Mouse (Mus musculus) heart, embryonic 12.5 days (tissue): ENCODE measurements around the gene Fam196b. TPM values are rescaled to one million over a fixed set of nuclear protein-coding genes. Genes with fewer than 3 reads are reported as not detected.

Experiments
- ATAC-seq: fragments of 200-750 bp; cut with Nextera tagmentation; 2 replicates; pipeline ENCODE4 v1.8.0; 2017; ENCODE audit warnings: moderate TSS enrichment, moderate library complexity; ENCODE audit not compliant: insufficient number of reproducible peaks, low FRiP score
- H3K27ac ChIP-seq: fragments of 300-500 bp; sonication (generic); 2 replicates; pipeline ENCODE4 v1.5.1; 2016; ENCODE audit warnings: mild to moderate bottlenecking, moderate library complexity; ENCODE audit not compliant: poor library complexity, severe bottlenecking
- H3K27me3 ChIP-seq: fragments of 300-500 bp; sonication (generic); replicated peaks from 2 replicates; pipeline ENCODE4 v1.6.1; 2016; ENCODE audit warnings: mild to moderate bottlenecking, moderate library complexity
- H3K36me3 ChIP-seq: fragments of 300-500 bp; sonication (generic); 2 replicates; pipeline ENCODE4 v1.6.1; 2016; ENCODE audit warnings: mild to moderate bottlenecking, moderate library complexity
- H3K4me1 ChIP-seq: fragments of 300-500 bp; sonication (generic); replicated peaks from 2 replicates; pipeline ENCODE4 v1.6.1; 2016; ENCODE audit warnings: mild to moderate bottlenecking
- H3K4me2 ChIP-seq: fragments of 300-500 bp; sonication (generic); 2 replicates; pipeline ENCODE4 v1.6.1; 2016; ENCODE audit warnings: mild to moderate bottlenecking, moderate library complexity
- H3K4me3 ChIP-seq: fragments of 300-500 bp; sonication (generic); 2 replicates; pipeline ENCODE4 v1.5.1; 2016; ENCODE audit warnings: mild to moderate bottlenecking
- H3K9ac ChIP-seq: fragments of 300-500 bp; sonication (generic); 2 replicates; pipeline ENCODE4 v1.6.1; 2016; ENCODE audit warnings: mild to moderate bottlenecking, moderate library complexity
- H3K9me3 ChIP-seq: fragments of 300-500 bp; sonication (generic); replicated peaks from 2 replicates; pipeline ENCODE4 v1.6.1; 2016; ENCODE audit warnings: mild to moderate bottlenecking, moderate library complexity
- WGBS: fragments of 180-500 bp; shearing (Covaris S2); methylation state at CpG from one replicate; pipeline ENCODE4 v1.1.7; 2016; 5-methylcytosine and 5-hydroxymethylcytosine counted together
- polyA plus RNA-seq: library from polyadenylated mRNA; unstranded; fragments of >200 nt; fragmentation: Nextera tagmentation; extraction: Ambion mirVana; gene quantifications from 2 replicates; pipeline ENCODE4 v1.2.1, GENCODE M21; 2016

The Fam196b gene
- polyA plus RNA-seq, 1 experiment from 2014 or later = 0.61 TPM

DNA sequence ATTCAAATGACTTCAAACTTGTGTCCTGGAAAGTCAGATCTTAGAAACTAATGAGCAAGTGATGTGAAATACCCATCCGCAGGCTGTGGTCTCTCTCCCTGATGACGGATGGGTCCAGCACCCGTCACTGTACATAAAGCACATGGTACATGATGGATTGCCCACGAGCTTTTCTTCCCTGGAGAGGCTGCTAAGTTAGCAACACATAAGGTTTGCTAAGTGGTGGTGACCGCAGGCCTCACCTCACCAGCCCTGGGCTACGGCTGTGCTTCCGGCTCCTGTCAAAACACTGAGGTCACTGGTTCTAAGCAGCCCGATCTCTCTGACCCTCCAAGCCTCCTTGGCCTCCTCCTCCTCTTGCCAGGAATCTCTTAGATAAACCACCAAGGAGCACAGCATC lies 91.7 kb downstream of the Fam196b start:
- no peaks in the 10 kb centered on the region for H3K27me3 ChIP-seq
- no peak for ATAC-seq
- no peaks in the 10 kb centered on the region for H3K36me3 ChIP-seq
- H3K9ac ChIP-seq = no peak overlapping the region
- H3K27ac ChIP-seq = no peak overlapping the region
- WGBS = 68% methylated on average over 8 of the region's 8 CpGs
- H3K4me3 ChIP-seq = no peak overlapping the region
- H3K4me2 ChIP-seq = no peak overlapping the region
- no peaks in the 10 kb centered on the region for H3K9me3 ChIP-seq
- 0 out of 2 replicates have a peak, but pooled peaks cover 8% of the 10 kb centered on the region for H3K4me1 ChIP-seq

DNA sequence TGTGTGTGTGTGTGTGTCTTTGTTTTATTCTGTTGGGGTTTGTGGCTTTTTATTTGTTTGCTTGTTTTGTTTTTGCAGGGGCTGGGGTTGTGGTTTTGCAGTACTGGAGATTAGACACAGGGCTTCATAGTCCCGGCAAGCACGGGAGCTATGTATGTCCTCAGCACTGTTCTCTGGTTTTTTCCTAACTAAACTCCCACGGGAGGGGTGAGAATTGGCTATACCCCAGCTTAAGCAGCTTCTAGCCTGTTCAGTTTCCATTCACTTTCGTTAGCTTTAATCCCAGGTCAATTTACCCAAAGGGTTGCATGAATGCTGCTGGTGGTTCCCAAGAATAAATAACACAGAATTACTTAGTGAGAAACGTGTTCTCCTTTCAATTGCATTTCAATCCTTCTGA lies 92.2 kb downstream of the Fam196b start:
- H3K27ac ChIP-seq = no peak overlapping the region
- ATAC-seq = no peak
- H3K27me3 ChIP-seq = no peaks in the 10 kb centered on the region
- 0 out of 2 replicates have a peak, but pooled peaks cover 8% of the 10 kb centered on the region for H3K4me1 ChIP-seq
- no peak overlapping the region for H3K9ac ChIP-seq
- WGBS = 41% methylated on average over 5 of the region's 5 CpGs
- H3K4me2 ChIP-seq = no peak overlapping the region
- H3K36me3 ChIP-seq = no peaks in the 10 kb centered on the region
- H3K9me3 ChIP-seq = no peaks in the 10 kb centered on the region
- H3K4me3 ChIP-seq = no peak overlapping the region

DNA sequence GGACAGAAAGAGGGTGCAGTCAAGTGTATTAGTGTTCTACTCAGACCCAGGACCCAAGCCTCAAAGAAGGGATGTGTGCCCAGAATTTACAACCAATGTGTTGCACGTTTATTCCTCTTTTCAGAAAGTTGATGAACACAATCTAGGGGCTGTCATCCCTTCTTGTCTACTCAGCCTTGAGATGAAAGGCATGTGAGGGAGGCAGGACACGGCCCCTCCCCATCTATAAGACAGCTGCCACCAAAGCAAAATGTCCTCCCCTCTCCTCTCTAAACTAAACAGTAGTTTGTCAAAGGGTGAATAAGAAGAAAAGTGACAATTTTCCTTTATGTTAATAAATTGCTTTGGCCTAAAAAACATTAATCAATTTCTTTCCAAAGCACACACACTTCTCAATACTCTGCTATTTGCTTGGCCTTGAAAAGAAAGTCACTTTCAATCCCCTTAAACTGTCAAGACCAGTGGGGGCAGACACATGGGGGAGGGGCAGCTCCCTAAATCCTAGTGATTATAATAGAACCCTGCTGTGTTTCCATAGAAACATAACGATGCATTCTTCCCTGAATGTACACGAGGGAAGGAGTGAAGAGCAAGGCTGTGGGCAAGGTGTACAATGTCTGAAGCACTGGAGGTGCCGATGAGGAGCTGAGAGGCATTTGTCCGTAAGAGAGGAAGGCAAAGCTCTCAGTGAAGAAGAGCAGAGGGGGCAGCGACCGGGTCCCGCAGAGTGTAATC lies 101.4 kb downstream of the Fam196b start:
- Histone ChIP-seq H3K27ac (no peak overlapping the region), H3K36me3 (no peaks in the 10 kb centered on the region), H3K4me2 (no peak overlapping the region), H3K27me3 (no peaks in the 10 kb centered on the region), H3K9ac (no peak overlapping the region), H3K9me3 (0 out of 2 replicates have a peak, but pooled peaks cover 2% of the 10 kb centered on the region), H3K4me1 (no peaks in the 10 kb centered on the region), H3K4me3 (no peak overlapping the region)
- 61% methylated on average over 9 of the region's 9 CpGs for WGBS
- no peak for ATAC-seq

DNA sequence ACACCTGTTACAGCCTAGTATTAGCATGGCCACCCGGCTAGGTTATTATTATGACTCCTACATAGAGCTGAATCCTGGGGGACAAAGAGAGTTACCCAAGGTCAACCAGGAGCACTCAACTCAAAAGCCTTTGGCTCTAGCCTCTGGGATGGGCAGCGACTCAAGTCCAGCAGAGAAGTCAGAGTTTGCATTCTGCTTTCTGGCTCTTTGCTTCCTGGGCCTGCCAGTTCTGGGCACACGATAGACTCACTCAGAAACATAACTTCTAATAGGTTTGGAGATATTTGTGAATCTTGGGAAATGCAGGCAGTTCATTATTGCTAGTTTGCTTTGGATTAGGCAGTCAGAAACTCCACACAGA lies 102.0 kb downstream of the Fam196b start:
- Histone ChIP-seq H3K4me1 (no peaks in the 10 kb centered on the region), H3K27me3 (no peaks in the 10 kb centered on the region), H3K4me2 (no peak overlapping the region), H3K4me3 (no peak overlapping the region), H3K9me3 (0 out of 2 replicates have a peak, but pooled peaks cover 2% of the 10 kb centered on the region), H3K27ac (no peak overlapping the region), H3K36me3 (no peaks in the 10 kb centered on the region), H3K9ac (no peak overlapping the region)
- 67% methylated on average over 3 of the region's 3 CpGs for WGBS
- no peak for ATAC-seq

DNA sequence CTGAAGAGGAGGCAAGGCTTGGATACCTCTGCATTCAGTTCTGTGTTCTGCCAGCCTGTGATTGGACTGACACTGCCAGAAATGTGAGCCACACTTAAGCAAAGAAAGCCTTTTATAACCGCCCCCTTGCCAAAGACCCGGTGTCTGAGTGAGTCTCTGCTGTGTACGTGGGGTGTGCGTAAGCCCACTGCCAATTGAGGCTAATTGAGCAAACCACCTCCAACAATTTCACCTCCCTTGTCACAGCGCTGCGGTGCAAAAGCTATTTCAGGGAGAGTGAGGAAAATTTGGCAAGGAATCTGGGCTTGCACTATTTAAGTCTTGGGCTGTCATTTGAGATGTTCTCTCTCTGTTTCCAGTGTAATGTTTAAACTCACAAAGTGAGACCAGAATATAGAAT lies 106.4 kb downstream of the Fam196b start:
- Histone ChIP-seq H3K9me3 (no peaks in the 10 kb centered on the region), H3K27me3 (no peaks in the 10 kb centered on the region), H3K36me3 (no peaks in the 10 kb centered on the region), H3K9ac (no peak overlapping the region), H3K4me3 (no peak overlapping the region), H3K4me2 (no peak overlapping the region), H3K27ac (no peak overlapping the region), H3K4me1 (no peaks in the 10 kb centered on the region)
- 79% methylated on average over 6 of the region's 6 CpGs for WGBS
- ATAC-seq = no peak

DNA sequence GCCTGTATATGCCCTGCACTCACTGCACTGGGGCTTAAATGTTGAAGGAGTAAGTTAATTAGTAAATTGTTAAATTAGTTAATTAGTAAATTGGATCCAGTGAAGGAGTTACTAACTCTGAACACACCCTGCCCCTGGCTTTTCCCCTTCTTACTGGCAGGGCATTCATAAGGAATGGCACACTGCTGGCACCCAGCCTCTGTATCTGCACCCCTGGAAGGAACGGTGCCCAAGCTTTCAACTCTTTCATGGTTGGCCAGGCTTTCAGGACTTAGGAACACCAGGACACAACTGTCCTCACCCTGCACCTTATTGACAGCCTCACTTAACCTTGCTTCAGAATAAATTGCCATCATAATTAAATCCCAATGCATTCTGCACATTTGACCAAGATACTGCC lies 109.9 kb downstream of the Fam196b start:
- no peak overlapping the region for H3K4me3 ChIP-seq
- no peaks in the 10 kb centered on the region for H3K36me3 ChIP-seq
- no peak for ATAC-seq
- WGBS = 76% methylated on average over 1 of the region's 1 CpGs
- no peaks in the 10 kb centered on the region for H3K4me1 ChIP-seq
- no peak overlapping the region for H3K27ac ChIP-seq
- no peaks in the 10 kb centered on the region for H3K9me3 ChIP-seq
- H3K4me2 ChIP-seq = no peak overlapping the region
- H3K9ac ChIP-seq = no peak overlapping the region
- H3K27me3 ChIP-seq = no peaks in the 10 kb centered on the region

DNA sequence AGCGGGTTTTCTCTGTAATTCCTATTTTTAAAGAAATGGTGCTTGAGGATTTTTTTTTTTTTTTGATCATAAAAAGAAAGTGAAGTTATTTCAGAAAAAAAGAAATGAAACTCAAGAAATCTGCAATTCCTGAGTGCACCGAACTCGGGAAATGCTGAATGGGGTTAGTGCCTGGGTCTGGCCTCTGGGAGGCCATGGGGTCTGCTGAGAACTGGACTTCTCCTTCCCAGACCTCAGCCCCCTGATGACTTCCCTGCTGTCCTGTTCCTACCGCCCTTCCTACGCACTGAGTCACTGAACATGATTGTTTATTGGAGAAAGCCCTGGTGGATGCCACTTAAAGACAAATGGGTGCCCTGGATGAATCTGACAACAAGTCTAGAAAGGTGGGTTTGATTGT lies 112.6 kb downstream of the Fam196b start:
- Histone ChIP-seq H3K4me2 (no peak overlapping the region), H3K27ac (no peak overlapping the region), H3K4me3 (no peak overlapping the region), H3K36me3 (no peaks in the 10 kb centered on the region), H3K4me1 (no peaks in the 10 kb centered on the region), H3K9ac (no peak overlapping the region), H3K27me3 (no peaks in the 10 kb centered on the region), H3K9me3 (no peaks in the 10 kb centered on the region)
- WGBS = 70% methylated on average over 5 of the region's 5 CpGs
- ATAC-seq = no peak

DNA sequence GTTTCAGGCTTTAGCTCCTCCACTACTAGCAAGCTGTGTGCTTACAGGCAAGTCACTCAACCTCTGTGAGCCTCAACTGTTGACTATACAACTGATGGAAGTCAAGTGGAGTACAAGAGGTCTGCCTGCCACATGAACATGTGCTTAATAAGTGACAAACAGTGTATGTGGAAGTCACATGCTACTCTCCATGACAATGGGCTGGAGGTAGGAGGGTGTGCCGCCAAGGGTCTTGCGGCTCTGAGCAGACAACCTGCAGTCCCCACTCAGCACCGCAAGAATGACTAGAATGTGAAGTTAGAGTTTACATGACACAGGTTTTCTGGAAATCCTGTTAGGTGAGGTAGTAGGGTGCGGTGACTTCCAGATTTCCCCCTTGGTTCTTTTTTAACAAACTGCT lies 116.3 kb downstream of the Fam196b start:
- no peaks in the 10 kb centered on the region for H3K4me1 ChIP-seq
- H3K36me3 ChIP-seq = no peaks in the 10 kb centered on the region
- no peaks in the 10 kb centered on the region for H3K9me3 ChIP-seq
- no peak overlapping the region for H3K27ac ChIP-seq
- H3K27me3 ChIP-seq = no peaks in the 10 kb centered on the region
- 57% methylated on average over 4 of the region's 4 CpGs for WGBS
- H3K4me3 ChIP-seq = no peak overlapping the region
- no peak for ATAC-seq
- no peak overlapping the region for H3K4me2 ChIP-seq
- no peak overlapping the region for H3K9ac ChIP-seq

DNA sequence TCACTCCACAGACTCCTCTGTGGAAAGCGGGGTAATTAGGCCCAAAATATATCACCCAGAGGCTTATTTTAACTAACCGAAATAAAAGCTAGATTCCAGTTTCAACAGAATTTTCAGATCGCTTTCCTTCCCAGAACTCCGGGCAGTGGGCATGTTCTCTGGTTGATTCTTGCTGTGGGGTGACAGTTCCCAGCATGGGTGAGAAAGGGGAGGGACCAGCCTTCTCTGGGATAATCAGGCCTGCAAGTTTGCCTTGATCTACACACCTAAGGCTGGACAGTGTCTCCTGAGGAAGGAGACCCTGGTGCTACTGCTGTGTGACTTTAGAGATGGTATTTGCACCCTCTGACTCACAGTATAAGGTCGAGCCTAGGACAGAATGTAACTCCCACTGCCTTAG lies 116.7 kb downstream of the Fam196b start:
- H3K27me3 ChIP-seq = no peaks in the 10 kb centered on the region
- WGBS = 41% methylated on average over 5 of the region's 5 CpGs
- H3K36me3 ChIP-seq = no peaks in the 10 kb centered on the region

DNA sequence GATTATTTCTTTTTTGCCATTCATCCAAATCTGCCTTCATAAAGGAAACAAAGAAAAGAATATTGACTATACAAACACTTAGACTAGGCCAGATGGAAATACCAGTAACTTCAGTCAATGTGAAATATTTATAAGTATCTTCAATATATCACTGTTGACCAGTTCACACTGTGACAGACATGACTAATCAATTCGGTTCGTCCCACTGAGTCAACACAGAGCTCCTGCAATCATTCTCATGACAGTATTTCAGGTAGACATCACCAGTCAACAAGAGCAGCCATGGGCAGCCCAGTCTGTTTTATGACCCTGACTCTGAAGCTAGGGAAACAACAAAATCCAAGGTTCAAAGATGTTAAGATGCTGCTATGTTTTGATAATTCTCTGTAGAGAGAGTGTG lies 117.4 kb downstream of the Fam196b start:
- H3K36me3 ChIP-seq = no peaks in the 10 kb centered on the region
- ATAC-seq = no peak
- 75% methylated on average over 2 of the region's 2 CpGs for WGBS

More for the DNA sequence above, 116.7 kb downstream of the Fam196b start:
- ATAC-seq = no peak
- H3K4me2 ChIP-seq = no peak overlapping the region
- no peaks in the 10 kb centered on the region for H3K9me3 ChIP-seq
- H3K27ac ChIP-seq = no peak overlapping the region
- no peaks in the 10 kb centered on the region for H3K4me1 ChIP-seq
- no peak overlapping the region for H3K9ac ChIP-seq
- no peak overlapping the region for H3K4me3 ChIP-seq

DNA sequence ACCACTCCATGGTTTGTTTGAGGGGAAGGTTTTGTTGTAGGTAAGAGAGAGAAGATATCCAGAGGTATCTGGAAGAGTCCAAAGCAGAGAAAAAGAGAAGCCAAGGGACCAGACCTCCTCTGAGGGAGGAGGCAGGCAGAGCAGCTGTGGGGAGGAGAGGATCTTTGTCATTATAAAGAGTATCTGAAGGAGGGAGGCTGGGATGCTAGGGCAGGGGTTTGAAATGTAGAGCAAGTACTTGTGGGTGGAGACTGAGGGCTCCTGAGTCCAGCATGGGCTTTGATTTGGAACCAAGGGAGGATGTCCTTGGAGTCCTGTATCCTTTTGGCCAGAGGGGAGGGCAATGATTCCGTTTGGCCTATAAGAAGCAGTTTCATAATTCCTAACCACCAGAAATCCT lies 122.8 kb downstream of the Fam196b start:
- no peaks in the 10 kb centered on the region for H3K9me3 ChIP-seq
- no peaks in the 10 kb centered on the region for H3K27me3 ChIP-seq
- no peaks in the 10 kb centered on the region for H3K4me1 ChIP-seq
- ATAC-seq = no peak
- H3K4me3 ChIP-seq = no peak overlapping the region
- H3K36me3 ChIP-seq = no peaks in the 10 kb centered on the region
- H3K9ac ChIP-seq = no peak overlapping the region
- H3K4me2 ChIP-seq = no peak overlapping the region
- H3K27ac ChIP-seq = no peak overlapping the region
- WGBS = 71% methylated on average over 1 of the region's 1 CpGs

More for the DNA sequence above, 117.4 kb downstream of the Fam196b start:
- H3K4me3 ChIP-seq = no peak overlapping the region
- H3K27me3 ChIP-seq = no peaks in the 10 kb centered on the region
- H3K9ac ChIP-seq = no peak overlapping the region
- no peaks in the 10 kb centered on the region for H3K4me1 ChIP-seq
- no peak overlapping the region for H3K4me2 ChIP-seq
- no peaks in the 10 kb centered on the region for H3K9me3 ChIP-seq
- no peak overlapping the region for H3K27ac ChIP-seq

DNA sequence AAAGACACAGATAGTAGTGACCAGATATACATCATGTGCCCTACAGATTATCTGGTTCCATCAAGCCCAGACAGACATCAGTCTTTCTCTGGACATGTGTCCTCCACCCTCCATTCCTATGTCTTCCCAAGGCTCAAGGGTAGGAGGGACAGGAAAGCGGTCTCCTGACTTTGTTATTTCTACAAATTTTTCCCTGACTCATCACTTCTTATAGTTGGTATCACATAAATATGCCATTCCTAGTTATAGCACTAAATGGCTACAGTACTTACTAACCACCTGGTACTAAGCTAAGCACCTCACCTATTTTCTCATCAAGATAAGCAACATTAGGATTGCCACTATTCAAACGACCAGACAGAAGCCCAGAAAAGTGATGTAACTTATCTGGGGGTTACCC lies 123.8 kb downstream of the Fam196b start:
- Histone ChIP-seq H3K4me3 (no peak overlapping the region), H3K27me3 (no peaks in the 10 kb centered on the region), H3K4me1 (no peaks in the 10 kb centered on the region), H3K36me3 (no peaks in the 10 kb centered on the region), H3K27ac (no peak overlapping the region), H3K9ac (no peak overlapping the region), H3K4me2 (no peak overlapping the region), H3K9me3 (no peaks in the 10 kb centered on the region)
- ATAC-seq = no peak
- WGBS = 58% methylated on average over 2 of the region's 2 CpGs
